Mouse (Mus musculus) left cerebral cortex, postnatal 25 days (tissue): ENCODE data around the gene Stat6. TPM values are rescaled to one million over a fixed set of nuclear protein-coding genes. Genes with fewer than 3 reads are reported as not detected.

ENCODE experiments used
- DNase-seq, 2 experiments: peaks; one replicate each; pipeline ENCODE4 v3.0.0; 2022; ENCODE audit warnings: low spot score in 2 of 2, mixed read lengths in 1 of 2
- intact Hi-C: fragments of 180-260 bp; cut with DNase I; formaldehyde crosslinking; loops from one replicate; pipeline ENCODE4 v1.15.1; 2025
- total RNA-seq, 2 experiments: library from RNA; stranded (reverse); gene quantifications; 2 replicates each; pipeline ENCODE4 v1.2.3; 2021

The Stat6 gene
- total RNA-seq, 2 experiments from 2014 or later: 8.8 to 10.2 TPM

- intact Hi-C loops: loop anchor here (2.0 kb wide), 1 partner anchor 46 kb away; the partner anchor contains the start of gene Lrp1
- peak; percentile 77 to 79 for DNase-seq
Measured at GRCm38 (mm10) chr10:127666501-127667268, 23.9 kb downstream of the Stat6 start, which contains the start of gene Nemp1. Gene Nemp1, plus strand, starts transcription at chr10:127666901.

- DNase-seq: peak; percentile 62 to 78
- intact Hi-C loops: loop anchor here (2.0 kb wide), 2 partner anchors 25 to 47 kb away; partner anchors contain the start of genes Lrp1 and Stat6
Measured at GRCm38 (mm10) chr10:127667269-127668092, 24.7 kb downstream of the Stat6 start.

- peak; percentile 81 to 89 for DNase-seq
- intact Hi-C loops: loop anchor here (2.0 kb wide), 1 partner anchor 26 kb away; the partner anchor contains the start of gene Stat6
Measured at GRCm38 (mm10) chr10:127668093-127669050, 25.6 kb downstream of the Stat6 start, which contains the start of gene Nab2. Gene Nab2, minus strand, starts transcription at chr10:127668568.

GRCm38 (mm10) chr10:127669170-127669569 is 26.4 kb downstream of the Stat6 start:
- intact Hi-C loops: loop anchor here (2.0 kb wide), 1 partner anchor 26 kb away; the partner anchor contains the start of gene Stat6
- DNase-seq: peak; percentile 47 to 87

GRCm38 (mm10) chr10:127670185-127670584 is 27.4 kb downstream of the Stat6 start:
- intact Hi-C loops: no loop called here
- no peak for DNase-seq

GRCm38 (mm10) chr10:127671276-127671675 is 28.5 kb downstream of the Stat6 start:
- intact Hi-C loops: no loop called here
- DNase-seq: no peak

GRCm38 (mm10) chr10:127674046-127674655 is 31.4 kb downstream of the Stat6 start:
- intact Hi-C loops: loop anchor here (1.0 kb wide), 1 partner anchor 33 kb away; no protein-coding TSS in a partner anchor

GRCm38 (mm10) chr10:127674794-127675522 is 32.2 kb downstream of the Stat6 start:
- DNase-seq: peak; percentile 93 to 99
- intact Hi-C loops: loop anchor here (1.0 to 5.0 kb wide), 2 partner anchors 34 to 262 kb away; no protein-coding TSS in a partner anchor

More at GRCm38 (mm10) chr10:127674046-127674655, 31.4 kb downstream of the Stat6 start:
- DNase-seq: no peak

GRCm38 (mm10) chr10:127675859-127676398 is 33.1 kb downstream of the Stat6 start:
- intact Hi-C loops: loop anchor here (5.0 kb wide), 1 partner anchor 261 kb away; no protein-coding TSS in a partner anchor
- DNase-seq: no peak

GRCm38 (mm10) chr10:127676691-127677548 is 34.1 kb downstream of the Stat6 start:
- peak; percentile 93 to 99 for DNase-seq
- intact Hi-C loops: loop anchor here (5.0 kb wide), 1 partner anchor 260 kb away; no protein-coding TSS in a partner anchor

GRCm38 (mm10) chr10:127677591-127678336 is 35.0 kb downstream of the Stat6 start:
- peak; percentile 46 to 81 for DNase-seq
- intact Hi-C loops: loop anchor here (2.0 to 5.0 kb wide), 2 partner anchors 61 to 260 kb away; partner anchors contain the start of gene Zbtb39

GRCm38 (mm10) chr10:127679208-127679607 is 36.4 kb downstream of the Stat6 start:
- no peak for DNase-seq
- intact Hi-C loops: loop anchor here (2.0 to 5.0 kb wide), 2 partner anchors 60 to 258 kb away; partner anchors contain the start of gene Zbtb39

- no peak for DNase-seq
- intact Hi-C loops: loop anchor here (2.0 to 5.0 kb wide), 2 partner anchors 59 to 257 kb away; partner anchors contain the start of gene Zbtb39
Measured at GRCm38 (mm10) chr10:127679881-127680280, 37.1 kb downstream of the Stat6 start.

GRCm38 (mm10) chr10:127682886-127683285 is 40.1 kb downstream of the Stat6 start:
- intact Hi-C loops: no loop called here
- no peak for DNase-seq

GRCm38 (mm10) chr10:127691053-127691452 is 48.3 kb downstream of the Stat6 start:
- intact Hi-C loops: no loop called here
- DNase-seq: no peak
